Mouse (Mus musculus) embryonic fibroblast, embryonic 13.5 days (primary cell): Measurements from ENCODE around the gene Gm9508.

Experiments used
- CTCF ChIP-seq: IDR thresholded peaks from 2 replicates; pipeline ENCODE4 v1.5.1; 2011; ENCODE audit warnings: mild to moderate bottlenecking, control low read depth, low read length, moderate library complexity, borderline replicate concordance; ENCODE audit not compliant: insufficient read depth
- POLR2A ChIP-seq: IDR thresholded peaks from 2 replicates; pipeline ENCODE4 v1.6.1; 2011; ENCODE audit warnings: low read depth, mild to moderate bottlenecking, control low read depth, low read length, moderate library complexity

- TF ChIP-seq POLR2A: no peak
- TF ChIP-seq CTCF: no peak
Measured at GRCm38 (mm10) chr10:77673765-77674164, 23.3 kb downstream of the Gm9508 start.
